Comparison of ENCODE assay signal across 9 mouse cellular contexts in the genomic region with DNA sequence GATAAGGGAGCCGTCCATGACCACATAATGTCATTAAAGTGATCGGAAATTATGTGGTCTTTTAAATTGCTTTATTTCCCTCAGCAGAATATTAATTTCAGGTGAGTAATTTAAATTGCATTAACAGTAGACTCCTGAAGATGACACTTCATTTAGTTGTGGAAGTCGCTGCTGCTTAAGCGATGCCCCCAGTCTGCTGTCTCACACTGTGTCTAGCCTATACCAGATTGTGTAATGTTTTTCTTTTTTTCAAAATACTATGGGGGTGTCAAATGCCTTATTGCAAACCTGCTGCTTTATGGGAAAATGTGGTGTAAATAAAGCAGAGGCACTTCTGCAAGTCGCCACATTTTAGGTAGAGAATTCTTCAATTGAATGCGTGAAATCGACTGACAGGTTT.
"Had no signal": no experiment of that assay in that cellular context is flagged by ENCODE, and none has a peak within 500 bp of the region (broad histone marks: within the 10 kb centered on the region; RNA-seq: fewer than 3 reads in every experiment).

No protein-coding gene starts in this region.

- DNase-seq: kidney, adult 9 months; kidney, postnatal 4 days; liver; liver, embryonic 13.5 days; liver, postnatal 0 days; lung, postnatal 14 days; right cerebral cortex, adult 18-20 months; right cerebral cortex, postnatal 25 days; thymus, postnatal 4 days had no signal

- ATAC-seq: liver, postnatal 0 days had no signal
